Mouse (Mus musculus) liver, embryonic 12.5 days (tissue): ENCODE data around the gene Gm6408. TPM values are rescaled to one million over a fixed set of nuclear protein-coding genes. Genes with fewer than 3 reads are reported as not detected.
"Not testable (repeated sequence)": the region's sequence is repeated elsewhere in the genome, so short reads cannot be mapped to it uniquely, and the experiment has no call there.

Experiments used
- ATAC-seq: fragments of 200-750 bp; cut with Nextera tagmentation; 2 replicates; pipeline ENCODE4 v1.8.0; 2017; ENCODE audit warnings: moderate number of reproducible peaks, mild to moderate bottlenecking, moderate library complexity
- H3K27ac ChIP-seq: fragments of 300-500 bp; sonication (generic); 2 replicates; pipeline ENCODE4 v1.5.1; 2016; ENCODE audit warnings: mild to moderate bottlenecking
- H3K27me3 ChIP-seq: fragments of 300-500 bp; sonication (generic); replicated peaks from 2 replicates; pipeline ENCODE4 v1.6.1; 2016; ENCODE audit warnings: mild to moderate bottlenecking, moderate library complexity
- H3K36me3 ChIP-seq: fragments of 300-500 bp; sonication (generic); 2 replicates; pipeline ENCODE4 v1.6.1; 2016; ENCODE audit warnings: mild to moderate bottlenecking, moderate library complexity
- H3K4me1 ChIP-seq: fragments of 300-500 bp; sonication (generic); 2 replicates; pipeline ENCODE4 v1.6.1; 2016
- H3K4me2 ChIP-seq: fragments of 300-500 bp; sonication (generic); 2 replicates; pipeline ENCODE4 v1.6.1; 2016; ENCODE audit warnings: mild to moderate bottlenecking, moderate library complexity
- H3K4me3 ChIP-seq: fragments of 300-500 bp; sonication (generic); 2 replicates; pipeline ENCODE4 v1.5.1; 2016; ENCODE audit warnings: mild to moderate bottlenecking, moderate library complexity
- H3K9ac ChIP-seq: fragments of 300-500 bp; sonication (generic); 2 replicates; pipeline ENCODE4 v1.6.1; 2016; ENCODE audit warnings: mild to moderate bottlenecking, moderate library complexity
- H3K9me3 ChIP-seq: fragments of 300-500 bp; sonication (generic); replicated peaks from 2 replicates; pipeline ENCODE4 v1.6.1; 2016; ENCODE audit warnings: mild to moderate bottlenecking, moderate library complexity
- WGBS: fragments of 180-500 bp; shearing (Covaris S2); methylation state at CpG from one replicate; pipeline ENCODE4 v1.1.7; 2016; ENCODE audit not compliant: insufficient replicate concordance; 5-methylcytosine and 5-hydroxymethylcytosine counted together
- polyA plus RNA-seq: library from polyadenylated mRNA; unstranded; fragments of >200 nt; fragmentation: Nextera tagmentation; extraction: Ambion mirVana; gene quantifications from 2 replicates; pipeline ENCODE4 v1.2.1, GENCODE M21; 2016

Gm6408 gene
- polyA plus RNA-seq: not detected in 2 replicates

- H3K27me3 ChIP-seq, H3K4me1 ChIP-seq, H3K4me2 ChIP-seq, H3K36me3 ChIP-seq, H3K9me3 ChIP-seq, H3K9ac ChIP-seq, ATAC-seq, H3K4me3 ChIP-seq, H3K27ac ChIP-seq: not testable (repeated sequence)
- 79% methylated on average over 2 of the region's 3 CpGs for WGBS
These were observed at the start of gene Gm6408 for GRCm38 (mm10) chr5:146481665-146482064. Gm6408 (plus strand) TSS chr5:146481965.

- Histone ChIP-seq H3K4me2 (no peak overlapping the region), H3K9ac (no peak overlapping the region), H3K4me3 (no peak overlapping the region), H3K27ac (no peak overlapping the region), H3K9me3 (no peaks in the 10 kb centered on the region), H3K27me3 (no peaks in the 10 kb centered on the region), H3K4me1 (no peaks in the 10 kb centered on the region), H3K36me3 (no peaks in the 10 kb centered on the region)
- ATAC-seq: no peak
- 57% methylated on average over 6 of the region's 6 CpGs for WGBS
These were observed 49.3 kb upstream of the Gm6408 start for GRCm38 (mm10) chr5:146432476-146432875.

GRCm38 (mm10) chr5:146435316-146435715 lies 46.4 kb upstream of the Gm6408 start:
- Histone ChIP-seq H3K9ac (no peak overlapping the region), H3K4me2 (no peak overlapping the region), H3K4me3 (no peak overlapping the region), H3K4me1 (no peaks in the 10 kb centered on the region), H3K27me3 (no peaks in the 10 kb centered on the region), H3K27ac (no peak overlapping the region), H3K36me3 (no peaks in the 10 kb centered on the region), H3K9me3 (0 out of 2 replicates have a peak, but pooled peaks cover 10% of the 10 kb centered on the region)
- WGBS: 82% methylated on average over 16 of the region's 16 CpGs
- no peak for ATAC-seq

GRCm38 (mm10) chr5:146436796-146437195 lies 45.0 kb upstream of the Gm6408 start:
- Histone ChIP-seq H3K4me1 (no peaks in the 10 kb centered on the region), H3K36me3 (no peaks in the 10 kb centered on the region), H3K27ac (no peak overlapping the region), H3K9me3 (0 out of 2 replicates have a peak, but pooled peaks cover 17% of the 10 kb centered on the region), H3K4me3 (no peak overlapping the region), H3K4me2 (no peak overlapping the region), H3K27me3 (no peaks in the 10 kb centered on the region), H3K9ac (no peak overlapping the region)
- no peak for ATAC-seq
- 81% methylated on average over 11 of the region's 11 CpGs for WGBS

GRCm38 (mm10) chr5:146439152-146439781 lies 42.5 kb upstream of the Gm6408 start:
- H3K36me3 ChIP-seq: no peaks in the 10 kb centered on the region
- no peak overlapping the region for H3K4me3 ChIP-seq
- no peaks in the 10 kb centered on the region for H3K4me1 ChIP-seq
- ATAC-seq: no peak
- H3K4me2 ChIP-seq: no peak overlapping the region
- H3K9me3 ChIP-seq: 0 out of 2 replicates have a peak, but pooled peaks cover 17% of the 10 kb centered on the region
- no peak overlapping the region for H3K9ac ChIP-seq
- no peaks in the 10 kb centered on the region for H3K27me3 ChIP-seq
- WGBS: 86% methylated on average over 7 of the region's 7 CpGs
- no peak overlapping the region for H3K27ac ChIP-seq

- ATAC-seq: no peak
- Histone ChIP-seq H3K27me3 (no peaks in the 10 kb centered on the region), H3K4me1 (no peaks in the 10 kb centered on the region), H3K27ac (no peak overlapping the region), H3K36me3 (no peaks in the 10 kb centered on the region), H3K4me3 (no peak overlapping the region), H3K9ac (no peak overlapping the region), H3K9me3 (0 out of 2 replicates have a peak, but pooled peaks cover 17% of the 10 kb centered on the region), H3K4me2 (no peak overlapping the region)
- 65% methylated on average over 5 of the region's 5 CpGs for WGBS
These were observed 41.5 kb upstream of the Gm6408 start for GRCm38 (mm10) chr5:146440273-146440672.

GRCm38 (mm10) chr5:146442767-146443166 lies 39.0 kb upstream of the Gm6408 start:
- Histone ChIP-seq H3K4me3 (no peak overlapping the region), H3K27ac (no peak overlapping the region), H3K9ac (no peak overlapping the region), H3K4me1 (no peaks in the 10 kb centered on the region), H3K36me3 (no peaks in the 10 kb centered on the region), H3K27me3 (no peaks in the 10 kb centered on the region), H3K4me2 (no peak overlapping the region), H3K9me3 (0 out of 2 replicates have a peak, but pooled peaks cover 17% of the 10 kb centered on the region)
- 49% methylated on average over 2 of the region's 2 CpGs for WGBS
- no peak for ATAC-seq

GRCm38 (mm10) chr5:146446633-146447032 lies 35.1 kb upstream of the Gm6408 start:
- Histone ChIP-seq H3K36me3 (no peaks in the 10 kb centered on the region), H3K4me2 (no peak overlapping the region), H3K9ac (no peak overlapping the region), H3K9me3 (no peaks in the 10 kb centered on the region), H3K4me3 (no peak overlapping the region), H3K27ac (no peak overlapping the region), H3K27me3 (no peaks in the 10 kb centered on the region), H3K4me1 (no peaks in the 10 kb centered on the region)
- ATAC-seq: no peak
- WGBS: 65% methylated on average over 2 of the region's 2 CpGs

- no peak for ATAC-seq
- 78% methylated on average over 11 of the region's 11 CpGs for WGBS
These were observed 30.0 kb upstream of the Gm6408 start for GRCm38 (mm10) chr5:146451592-146452254.

GRCm38 (mm10) chr5:146453556-146453955 lies 28.2 kb upstream of the Gm6408 start:
- WGBS: 78% methylated on average over 6 of the region's 6 CpGs
- H3K4me3 ChIP-seq: no peak overlapping the region
- no peak overlapping the region for H3K4me2 ChIP-seq
- H3K4me1 ChIP-seq: no peaks in the 10 kb centered on the region
- no peaks in the 10 kb centered on the region for H3K36me3 ChIP-seq
- no peak overlapping the region for H3K9ac ChIP-seq
- H3K27ac ChIP-seq: no peak overlapping the region
- ATAC-seq: no peak
- no peaks in the 10 kb centered on the region for H3K27me3 ChIP-seq
- no peaks in the 10 kb centered on the region for H3K9me3 ChIP-seq

More at GRCm38 (mm10) chr5:146451592-146452254, 30.0 kb upstream of the Gm6408 start:
- Histone ChIP-seq H3K9ac (no peak overlapping the region), H3K27ac (no peak overlapping the region), H3K36me3 (no peaks in the 10 kb centered on the region), H3K4me1 (no peaks in the 10 kb centered on the region), H3K9me3 (no peaks in the 10 kb centered on the region), H3K4me3 (no peak overlapping the region), H3K27me3 (no peaks in the 10 kb centered on the region), H3K4me2 (no peak overlapping the region)

GRCm38 (mm10) chr5:146461612-146462011 lies 20.2 kb upstream of the Gm6408 start:
- Histone ChIP-seq H3K4me3 (no peak overlapping the region), H3K9ac (no peak overlapping the region), H3K27ac (no peak overlapping the region), H3K36me3 (no peaks in the 10 kb centered on the region), H3K4me1 (no peaks in the 10 kb centered on the region), H3K27me3 (no peaks in the 10 kb centered on the region), H3K9me3 (no peaks in the 10 kb centered on the region), H3K4me2 (no peak overlapping the region)
- no peak for ATAC-seq
- WGBS: 76% methylated on average over 8 of the region's 8 CpGs

GRCm38 (mm10) chr5:146466663-146467062 lies 15.1 kb upstream of the Gm6408 start:
- no peaks in the 10 kb centered on the region for H3K36me3 ChIP-seq
- H3K27ac ChIP-seq: no peak overlapping the region
- ATAC-seq: no peak
- no peaks in the 10 kb centered on the region for H3K27me3 ChIP-seq
- H3K4me2 ChIP-seq: no peak overlapping the region
- H3K4me1 ChIP-seq: no peaks in the 10 kb centered on the region
- no peak overlapping the region for H3K4me3 ChIP-seq
- H3K9ac ChIP-seq: no peak overlapping the region
- H3K9me3 ChIP-seq: no peaks in the 10 kb centered on the region
- 80% methylated on average over 19 of the region's 19 CpGs for WGBS
